Mouse (Mus musculus) bone marrow macrophage, adult 2 months (primary cell): ENCODE measurements around the gene Nudt6. TPM values are rescaled to one million over a fixed set of nuclear protein-coding genes. Genes with fewer than 3 reads are reported as not detected.

ENCODE experiments used
- H3K27ac ChIP-seq: 2 replicates; pipeline ENCODE4 v1.5.1; 2012; ENCODE audit warnings: low read depth, low read length; ENCODE audit not compliant: insufficient read depth
- H3K4me1 ChIP-seq: 2 replicates; pipeline ENCODE4 v1.6.1; 2012; ENCODE audit warnings: low read length; ENCODE audit not compliant: control insufficient read depth, insufficient read depth
- H3K4me3 ChIP-seq: 2 replicates; pipeline ENCODE4 v1.5.1; 2012; ENCODE audit warnings: mild to moderate bottlenecking, low read length, moderate library complexity; ENCODE audit not compliant: insufficient read depth
- CTCF ChIP-seq: IDR thresholded peaks from 2 replicates; pipeline ENCODE4 v1.5.1; 2012; ENCODE audit warnings: low read depth, mild to moderate bottlenecking, low read length, moderate library complexity
- POLR2A ChIP-seq: IDR thresholded peaks from 2 replicates; pipeline ENCODE4 v1.6.1; 2012; ENCODE audit warnings: mild to moderate bottlenecking, low read depth, low read length, borderline replicate concordance
- polyA plus RNA-seq: library from polyadenylated mRNA; stranded (reverse); fragments of >200 nt; gene quantifications from 2 replicates; pipeline ENCODE4 v1.2.4, GENCODE M21; 2012; ENCODE audit not compliant: missing spikeins, insufficient read depth, insufficient read length

The Nudt6 gene
- polyA plus RNA-seq, 1 experiment, result 10.8 TPM

- H3K4me1 ChIP-seq, result 0 out of 2 replicates have a peak, but pooled peaks cover 2% of the 10 kb centered on the region
- peak overlapping the region; percentile 70 for H3K4me3 ChIP-seq
- H3K27ac ChIP-seq, result peak overlapping the region; percentile 86
- TF ChIP-seq CTCF (no peak), POLR2A (no peak)
Measured at GRCm38 (mm10) chr3:37418961-37419457, 1.0 kb downstream of the Nudt6 start.

- H3K27ac ChIP-seq, result peak overlapping the region; percentile 86
- TF ChIP-seq CTCF (no peak), POLR2A (no peak)
- H3K4me1 ChIP-seq, result 0 out of 2 replicates have a peak, but pooled peaks cover 2% of the 10 kb centered on the region
- peak overlapping the region; percentile 70 for H3K4me3 ChIP-seq
Measured at GRCm38 (mm10) chr3:37418341-37418740, 1.7 kb downstream of the Nudt6 start.

- no peak overlapping the region for H3K4me3 ChIP-seq
- TF ChIP-seq POLR2A, result no peak
- no peak for TF ChIP-seq CTCF
- H3K4me1 ChIP-seq, result no peaks in the 10 kb centered on the region
- no peak overlapping the region for H3K27ac ChIP-seq
Measured at GRCm38 (mm10) chr3:37414413-37414960, 5.5 kb downstream of the Nudt6 start.

- Histone ChIP-seq H3K27ac (no peak overlapping the region), H3K4me1 (no peaks in the 10 kb centered on the region), H3K4me3 (no peak overlapping the region)
- TF ChIP-seq CTCF (no peak), POLR2A (no peak)
Measured at GRCm38 (mm10) chr3:37413446-37413845, 6.6 kb downstream of the Nudt6 start.

GRCm38 (mm10) chr3:37407598-37407997 is 12.4 kb downstream of the Nudt6 start:
- no peak for TF ChIP-seq POLR2A
- no peak for TF ChIP-seq CTCF
- no peak overlapping the region for H3K4me3 ChIP-seq
- H3K4me1 ChIP-seq, result no peaks in the 10 kb centered on the region
- H3K27ac ChIP-seq, result no peak overlapping the region

GRCm38 (mm10) chr3:37401729-37402610 is 18.0 kb downstream of the Nudt6 start:
- no peak overlapping the region for H3K4me3 ChIP-seq
- no peak overlapping the region for H3K27ac ChIP-seq
- TF ChIP-seq POLR2A, result no peak
- TF ChIP-seq CTCF, result no peak
- H3K4me1 ChIP-seq, result no peaks in the 10 kb centered on the region

GRCm38 (mm10) chr3:37398661-37399395 is 21.2 kb downstream of the Nudt6 start:
- Histone ChIP-seq H3K4me3 (no peak overlapping the region), H3K27ac (no peak overlapping the region), H3K4me1 (no peaks in the 10 kb centered on the region)
- TF ChIP-seq POLR2A (no peak), CTCF (no peak)

GRCm38 (mm10) chr3:37397646-37398045 is 22.4 kb downstream of the Nudt6 start:
- Histone ChIP-seq H3K4me1 (no peaks in the 10 kb centered on the region), H3K27ac (no peak overlapping the region), H3K4me3 (no peak overlapping the region)
- no peak for TF ChIP-seq POLR2A
- no peak for TF ChIP-seq CTCF

GRCm38 (mm10) chr3:37396930-37397608 is 22.9 kb downstream of the Nudt6 start:
- TF ChIP-seq POLR2A (no peak), CTCF (no peak)

GRCm38 (mm10) chr3:37387310-37387709 is 32.7 kb downstream of the Nudt6 start:
- H3K27ac ChIP-seq, result no peak overlapping the region
- no peak overlapping the region for H3K4me3 ChIP-seq
- H3K4me1 ChIP-seq, result no peaks in the 10 kb centered on the region
- TF ChIP-seq CTCF (no peak), POLR2A (no peak)

More at GRCm38 (mm10) chr3:37396930-37397608, 22.9 kb downstream of the Nudt6 start:
- Histone ChIP-seq H3K4me1 (no peaks in the 10 kb centered on the region), H3K4me3 (no peak overlapping the region), H3K27ac (no peak overlapping the region)
